Mouse (Mus musculus): ENCODE results near the gene Apba2. TPM values are rescaled to one million over a fixed set of nuclear protein-coding genes. Genes with fewer than 3 reads are reported as not detected.

The Apba2 gene
- polyA plus RNA-seq, 1 experiment = not detected

- no peaks in the 10 kb centered on the region for H3K27me3 ChIP-seq (ENCODE audit: control insufficient read depth, insufficient read depth, insufficient read length)
- no peak overlapping the region for H3K4me3 ChIP-seq (ENCODE audit: insufficient read depth, poor library complexity, severe bottlenecking)
- no peaks in the 10 kb centered on the region for H3K36me3 ChIP-seq (ENCODE audit: control insufficient read depth, insufficient read depth)
- no peaks in the 10 kb centered on the region for H3K79me2 ChIP-seq (ENCODE audit: control insufficient read depth, insufficient read depth)
- no peaks in the 10 kb centered on the region for H3K79me3 ChIP-seq (ENCODE audit: low read depth)
- no peak overlapping the region for H3ac ChIP-seq (ENCODE audit: control insufficient read depth, insufficient read length, low read depth)
- TF ChIP-seq MAX (IDR thresholded peaks at IDR 0.05) (no peak), FOSL1 (IDR thresholded peaks at IDR 0.05; ENCODE audit: insufficient read depth, low read length, poor library complexity, severe bottlenecking) (no peak), CTCF (IDR thresholded peaks at IDR 0.05; ENCODE audit: control insufficient read depth, insufficient read depth, insufficient read length) (no peak), USF1 (IDR thresholded peaks at IDR 0.05; ENCODE audit: low read depth) (no peak), MYOD1 (IDR thresholded peaks at IDR 0.05; ENCODE audit: control insufficient read depth, insufficient read length, low read depth) (no peak), MYOG (IDR thresholded peaks at IDR 0.05; ENCODE audit: control insufficient read depth, extremely low read depth, insufficient read length) (no peak), CEBPB (IDR thresholded peaks at IDR 0.05; ENCODE audit: low read depth) (no peak)
Observed at GRCm38 (mm10) chr7:64633916-64634315, 132.4 kb downstream of the Apba2 start.

- Histone ChIP-seq H3K36me3 (ENCODE audit: control insufficient read depth, insufficient read depth) (no peaks in the 10 kb centered on the region), H3K27me3 (ENCODE audit: control insufficient read depth, insufficient read depth, insufficient read length) (no peaks in the 10 kb centered on the region), H3K4me3 (ENCODE audit: insufficient read depth, poor library complexity, severe bottlenecking) (no peak overlapping the region), H3K79me3 (ENCODE audit: low read depth) (no peaks in the 10 kb centered on the region), H3ac (ENCODE audit: control insufficient read depth, insufficient read length, low read depth) (no peak overlapping the region), H3K79me2 (ENCODE audit: control insufficient read depth, insufficient read depth) (no peaks in the 10 kb centered on the region)
- TF ChIP-seq CTCF (IDR thresholded peaks at IDR 0.05; ENCODE audit: control insufficient read depth, insufficient read depth, insufficient read length) (no peak), MYOD1 (IDR thresholded peaks at IDR 0.05; ENCODE audit: control insufficient read depth, insufficient read length, low read depth) (no peak), FOSL1 (IDR thresholded peaks at IDR 0.05; ENCODE audit: insufficient read depth, low read length, poor library complexity, severe bottlenecking) (no peak), CEBPB (IDR thresholded peaks at IDR 0.05; ENCODE audit: low read depth) (no peak), USF1 (IDR thresholded peaks at IDR 0.05; ENCODE audit: low read depth) (no peak), MYOG (IDR thresholded peaks at IDR 0.05; ENCODE audit: control insufficient read depth, extremely low read depth, insufficient read length) (no peak), MAX (IDR thresholded peaks at IDR 0.05) (no peak)
Observed at GRCm38 (mm10) chr7:64634482-64634881, 133.0 kb downstream of the Apba2 start.

GRCm38 (mm10) chr7:64638922-64639321, 137.4 kb downstream of the Apba2 start:
- Histone ChIP-seq H3K79me3 (ENCODE audit: low read depth) (no peaks in the 10 kb centered on the region), H3ac (ENCODE audit: control insufficient read depth, insufficient read length, low read depth) (no peak overlapping the region), H3K4me3 (ENCODE audit: insufficient read depth, poor library complexity, severe bottlenecking) (no peak overlapping the region), H3K79me2 (ENCODE audit: control insufficient read depth, insufficient read depth) (no peaks in the 10 kb centered on the region), H3K27me3 (ENCODE audit: control insufficient read depth, insufficient read depth, insufficient read length) (no peaks in the 10 kb centered on the region), H3K36me3 (ENCODE audit: control insufficient read depth, insufficient read depth) (no peaks in the 10 kb centered on the region)
- TF ChIP-seq MYOD1 (IDR thresholded peaks at IDR 0.05; ENCODE audit: control insufficient read depth, insufficient read length, low read depth) (no peak), MAX (IDR thresholded peaks at IDR 0.05) (no peak), CTCF (IDR thresholded peaks at IDR 0.05; ENCODE audit: control insufficient read depth, insufficient read depth, insufficient read length) (no peak), CEBPB (IDR thresholded peaks at IDR 0.05; ENCODE audit: low read depth) (no peak), MYOG (IDR thresholded peaks at IDR 0.05; ENCODE audit: control insufficient read depth, extremely low read depth, insufficient read length) (no peak), USF1 (IDR thresholded peaks at IDR 0.05; ENCODE audit: low read depth) (no peak), FOSL1 (IDR thresholded peaks at IDR 0.05; ENCODE audit: insufficient read depth, low read length, poor library complexity, severe bottlenecking) (no peak)

GRCm38 (mm10) chr7:64640651-64641050, 139.1 kb downstream of the Apba2 start:
- Histone ChIP-seq H3K4me3 (ENCODE audit: insufficient read depth, poor library complexity, severe bottlenecking) (no peak overlapping the region), H3K79me3 (ENCODE audit: low read depth) (no peaks in the 10 kb centered on the region), H3K79me2 (ENCODE audit: control insufficient read depth, insufficient read depth) (no peaks in the 10 kb centered on the region), H3K27me3 (ENCODE audit: control insufficient read depth, insufficient read depth, insufficient read length) (no peaks in the 10 kb centered on the region), H3K36me3 (ENCODE audit: control insufficient read depth, insufficient read depth) (no peaks in the 10 kb centered on the region), H3ac (ENCODE audit: control insufficient read depth, insufficient read length, low read depth) (no peak overlapping the region)
- no peak for TF ChIP-seq FOSL1 (IDR thresholded peaks at IDR 0.05; ENCODE audit: insufficient read depth, low read length, poor library complexity, severe bottlenecking)
- no peak for TF ChIP-seq MYOD1 (IDR thresholded peaks at IDR 0.05; ENCODE audit: control insufficient read depth, insufficient read length, low read depth)
- no peak for TF ChIP-seq CTCF (IDR thresholded peaks at IDR 0.05; ENCODE audit: control insufficient read depth, insufficient read depth, insufficient read length)
- TF ChIP-seq USF1 (IDR thresholded peaks at IDR 0.05; ENCODE audit: low read depth) = no peak
- no peak for TF ChIP-seq MAX (IDR thresholded peaks at IDR 0.05)
- no peak for TF ChIP-seq MYOG (IDR thresholded peaks at IDR 0.05; ENCODE audit: control insufficient read depth, extremely low read depth, insufficient read length)
- TF ChIP-seq CEBPB (IDR thresholded peaks at IDR 0.05; ENCODE audit: low read depth) = no peak

GRCm38 (mm10) chr7:64642903-64643302, 141.4 kb downstream of the Apba2 start:
- TF ChIP-seq CTCF (IDR thresholded peaks at IDR 0.05; ENCODE audit: control insufficient read depth, insufficient read depth, insufficient read length) = no peak
- no peak for TF ChIP-seq FOSL1 (IDR thresholded peaks at IDR 0.05; ENCODE audit: insufficient read depth, low read length, poor library complexity, severe bottlenecking)
- TF ChIP-seq USF1 (IDR thresholded peaks at IDR 0.05; ENCODE audit: low read depth) = no peak
- TF ChIP-seq MAX (IDR thresholded peaks at IDR 0.05) = no peak
- TF ChIP-seq MYOG (IDR thresholded peaks at IDR 0.05; ENCODE audit: control insufficient read depth, extremely low read depth, insufficient read length) = no peak
- no peak for TF ChIP-seq CEBPB (IDR thresholded peaks at IDR 0.05; ENCODE audit: low read depth)
- TF ChIP-seq MYOD1 (IDR thresholded peaks at IDR 0.05; ENCODE audit: control insufficient read depth, insufficient read length, low read depth) = no peak
- no peaks in the 10 kb centered on the region for H3K79me3 ChIP-seq (ENCODE audit: low read depth)
- H3K27me3 ChIP-seq (ENCODE audit: control insufficient read depth, insufficient read depth, insufficient read length) = no peaks in the 10 kb centered on the region
- no peaks in the 10 kb centered on the region for H3K36me3 ChIP-seq (ENCODE audit: control insufficient read depth, insufficient read depth)
- H3K4me3 ChIP-seq (ENCODE audit: insufficient read depth, poor library complexity, severe bottlenecking) = no peak overlapping the region
- no peak overlapping the region for H3ac ChIP-seq (ENCODE audit: control insufficient read depth, insufficient read length, low read depth)
- H3K79me2 ChIP-seq (ENCODE audit: control insufficient read depth, insufficient read depth) = no peaks in the 10 kb centered on the region

- Histone ChIP-seq H3ac (ENCODE audit: control insufficient read depth, insufficient read length, low read depth) (no peak overlapping the region), H3K79me3 (ENCODE audit: low read depth) (no peaks in the 10 kb centered on the region), H3K27me3 (ENCODE audit: control insufficient read depth, insufficient read depth, insufficient read length) (no peaks in the 10 kb centered on the region), H3K4me3 (ENCODE audit: insufficient read depth, poor library complexity, severe bottlenecking) (no peak overlapping the region), H3K79me2 (ENCODE audit: control insufficient read depth, insufficient read depth) (no peaks in the 10 kb centered on the region), H3K36me3 (ENCODE audit: control insufficient read depth, insufficient read depth) (no peaks in the 10 kb centered on the region)
- no peak for TF ChIP-seq CTCF (IDR thresholded peaks at IDR 0.05; ENCODE audit: control insufficient read depth, insufficient read depth, insufficient read length)
- TF ChIP-seq USF1 (IDR thresholded peaks at IDR 0.05; ENCODE audit: low read depth) = no peak
- TF ChIP-seq FOSL1 (IDR thresholded peaks at IDR 0.05; ENCODE audit: insufficient read depth, low read length, poor library complexity, severe bottlenecking) = no peak
- no peak for TF ChIP-seq MYOD1 (IDR thresholded peaks at IDR 0.05; ENCODE audit: control insufficient read depth, insufficient read length, low read depth)
- no peak for TF ChIP-seq MAX (IDR thresholded peaks at IDR 0.05)
Observed at GRCm38 (mm10) chr7:64645458-64645857, 144.0 kb downstream of the Apba2 start.
